Comparison of ENCODE assay signal across 11 mouse cellular contexts in the genomic region with DNA sequence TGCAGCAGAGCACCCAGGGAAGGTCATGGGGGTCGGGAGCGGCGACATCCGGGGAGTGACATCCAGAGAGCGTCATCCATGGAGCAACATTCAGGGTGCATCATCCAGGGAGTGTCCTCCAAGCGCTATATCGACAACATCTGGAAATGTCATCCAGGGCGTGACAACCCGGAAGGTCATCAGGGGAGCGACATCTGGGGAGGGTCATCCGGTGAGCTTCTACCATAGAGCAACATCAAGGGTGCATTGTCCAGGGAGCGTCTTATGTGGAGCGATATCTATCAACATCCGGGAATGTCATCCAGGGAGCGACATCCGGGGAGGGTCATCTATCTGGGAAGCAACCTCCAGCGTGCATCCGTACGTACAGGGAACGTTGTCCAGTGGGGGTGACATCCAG.
"Had no signal": no experiment of that assay in that cellular context is flagged by ENCODE, and none has a peak within 500 bp of the region (broad histone marks: within the 10 kb centered on the region; RNA-seq: fewer than 3 reads in every experiment).

No protein-coding gene starts in this region.

- H3K27me3 ChIP-seq: kidney, embryonic 15.5 days; limb, embryonic 12.5 days; limb, embryonic 15.5 days had no signal

- H3K36me3 ChIP-seq: kidney, embryonic 15.5 days; limb, embryonic 12.5 days; limb, embryonic 15.5 days had no signal

- ATAC-seq: liver, postnatal 0 days; lung, postnatal 0 days had no signal

- H3K4me1 ChIP-seq: kidney, embryonic 15.5 days; limb, embryonic 12.5 days; limb, embryonic 15.5 days had no signal

- H3K9me3 ChIP-seq: limb, embryonic 15.5 days had no signal

- H3K4me3 ChIP-seq: kidney, embryonic 15.5 days; limb, embryonic 12.5 days; limb, embryonic 15.5 days had no signal

- DNase-seq: kidney, postnatal 10 days; kidney, postnatal 36 days; left cerebral cortex, postnatal 4 days; liver, postnatal 0 days; lung, embryonic 14.5 days; midbrain, embryonic 14.5 days; thymus, postnatal 25 days had no signal
